Mouse (Mus musculus) frontal cortex, postnatal 25 days (tissue): Measurements from ENCODE around the gene Ddx51.

Experiments used
- DNase-seq, 2 experiments: peaks; one replicate each; pipeline ENCODE4 v3.0.0; 2022; ENCODE audit warnings: low spot score in 2 of 2

Ddx51 gene

GRCm38 (mm10) chr5:110652719-110653648, at the start of gene Ddx51, which contains the start of gene Noc4l:
Ddx51 (plus strand) TSS chr5:110653451.
Noc4l (minus strand) TSS chr5:110653417.
- peak; percentile 91 to 93 for DNase-seq

- no peak for DNase-seq
Measured at GRCm38 (mm10) chr5:110604311-110604710, 48.9 kb upstream of the Ddx51 start.

GRCm38 (mm10) chr5:110605531-110606221, 47.6 kb upstream of the Ddx51 start:
- no peak for DNase-seq

- DNase-seq: no peak
Measured at GRCm38 (mm10) chr5:110607767-110608166, 45.5 kb upstream of the Ddx51 start.

GRCm38 (mm10) chr5:110608336-110608735, 44.9 kb upstream of the Ddx51 start:
- DNase-seq: no peak

GRCm38 (mm10) chr5:110608941-110609340, 44.3 kb upstream of the Ddx51 start:
- DNase-seq: no peak

GRCm38 (mm10) chr5:110609425-110609824, 43.8 kb upstream of the Ddx51 start:
- no peak for DNase-seq

- DNase-seq: no peak
Measured at GRCm38 (mm10) chr5:110609868-110610267, 43.4 kb upstream of the Ddx51 start.

- DNase-seq: no peak
Measured at GRCm38 (mm10) chr5:110610484-110610883, 42.8 kb upstream of the Ddx51 start.

- no peak for DNase-seq
Measured at GRCm38 (mm10) chr5:110611435-110612158, 41.7 kb upstream of the Ddx51 start.

GRCm38 (mm10) chr5:110619226-110619625, 34.0 kb upstream of the Ddx51 start:
- DNase-seq: no peak

- no peak for DNase-seq
Measured at GRCm38 (mm10) chr5:110624319-110624718, 28.9 kb upstream of the Ddx51 start.

- DNase-seq: no peak
Measured at GRCm38 (mm10) chr5:110627351-110627750, 25.9 kb upstream of the Ddx51 start.

- DNase-seq: no peak
Measured at GRCm38 (mm10) chr5:110628156-110628555, 25.1 kb upstream of the Ddx51 start.

- no peak for DNase-seq
Measured at GRCm38 (mm10) chr5:110629525-110630120, 23.6 kb upstream of the Ddx51 start.

GRCm38 (mm10) chr5:110635951-110636707, 17.1 kb upstream of the Ddx51 start:
- DNase-seq: no peak

- no peak for DNase-seq
Measured at GRCm38 (mm10) chr5:110638306-110639074, 14.8 kb upstream of the Ddx51 start.

GRCm38 (mm10) chr5:110639459-110639858, 13.8 kb upstream of the Ddx51 start:
- peak; percentile 69 to 70 for DNase-seq

- DNase-seq: no peak
Measured at GRCm38 (mm10) chr5:110646377-110646776, 6.9 kb upstream of the Ddx51 start.

GRCm38 (mm10) chr5:110653686-110654085, 435 bp downstream of the Ddx51 start:
- no peak for DNase-seq
